Mouse (Mus musculus): ENCODE results near the gene Magi1.

- TF ChIP-seq CTCF (IDR thresholded peaks at IDR 0.05) (no peak), POLR2A (IDR thresholded peaks at IDR 0.05; ENCODE audit: insufficient read depth, low read depth, low read length) (no peak), EP300 (IDR thresholded peaks at IDR 0.05; ENCODE audit: insufficient read depth, low read depth, low read length) (no peak)
Observed at GRCm38 (mm10) chr6:93822221-93822897, 461.4 kb downstream of the Magi1 start.
